Mouse (Mus musculus): ENCODE data around the gene Hps3. TPM values are rescaled to one million over a fixed set of nuclear protein-coding genes. Genes with fewer than 3 reads are reported as not detected.
"Not testable (repeated sequence)": the region's sequence is repeated elsewhere in the genome, so short reads cannot be mapped to it uniquely, and the experiment has no call there.

Gene Hps3
- polyA plus RNA-seq, 1 experiment, result 3.5 TPM

DNA sequence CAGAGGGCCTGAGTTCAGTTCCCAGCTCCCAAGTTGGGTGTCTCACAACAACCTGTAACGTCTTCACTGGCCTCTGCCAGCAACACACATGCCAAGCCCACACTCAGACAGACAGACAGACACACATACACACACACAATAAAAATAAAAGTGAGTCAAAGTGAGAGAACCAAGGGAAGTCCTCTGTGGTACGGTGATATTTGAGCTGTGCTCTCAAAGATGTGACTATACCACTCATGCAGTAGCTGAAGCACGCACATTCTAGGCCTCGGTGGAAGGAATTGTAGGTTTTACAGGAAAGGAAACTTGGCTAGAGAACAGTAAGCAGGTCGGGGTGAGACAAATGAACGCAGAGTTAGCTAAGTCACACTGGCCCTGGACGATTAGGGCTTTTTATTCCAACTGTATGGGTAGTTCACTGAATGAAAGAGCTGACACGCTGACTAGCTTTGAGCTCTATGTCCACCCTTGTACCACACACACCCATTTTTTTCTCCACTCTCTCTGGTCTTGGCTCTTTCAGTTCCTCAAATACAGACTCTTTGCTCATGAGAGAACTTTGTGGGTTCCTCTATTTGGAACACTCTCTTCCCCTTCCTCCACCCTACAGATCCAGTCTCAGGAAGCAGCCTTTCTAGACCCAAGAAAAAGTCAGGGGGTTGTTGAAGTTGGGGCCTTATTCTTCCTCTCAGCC is 8.0 kb downstream of the Hps3 start:
- peaks cover 67% of the 10 kb centered on the region for H3K36me3 ChIP-seq (ENCODE audit: control insufficient read depth, insufficient read depth)
- H3K4me3 ChIP-seq (ENCODE audit: insufficient read depth, poor library complexity, severe bottlenecking), result no peak overlapping the region
- no peak overlapping the region for H3ac ChIP-seq (ENCODE audit: control insufficient read depth, insufficient read length, low read depth)
- H3K79me3 ChIP-seq (ENCODE audit: low read depth), result peaks cover 4% of the 10 kb centered on the region
- H3K27me3 ChIP-seq (ENCODE audit: control insufficient read depth, insufficient read depth, insufficient read length), result no peaks in the 10 kb centered on the region
- no peak for TF ChIP-seq MYOD1 (IDR thresholded peaks at IDR 0.05; ENCODE audit: control insufficient read depth, insufficient read length, low read depth)
- no peak for TF ChIP-seq MYOG (IDR thresholded peaks at IDR 0.05; ENCODE audit: control insufficient read depth, extremely low read depth, insufficient read length)
- TF ChIP-seq USF1 (IDR thresholded peaks at IDR 0.05; ENCODE audit: low read depth), result no peak
- no peak for TF ChIP-seq FOSL1 (IDR thresholded peaks at IDR 0.05; ENCODE audit: insufficient read depth, low read length, poor library complexity, severe bottlenecking)
- TF ChIP-seq MAX (IDR thresholded peaks at IDR 0.05), result no peak
- TF ChIP-seq CTCF (IDR thresholded peaks at IDR 0.05; ENCODE audit: control insufficient read depth, insufficient read depth, insufficient read length), result no peak
- no peak for TF ChIP-seq CEBPB (IDR thresholded peaks at IDR 0.05; ENCODE audit: low read depth)
- no peaks in the 10 kb centered on the region for H3K79me2 ChIP-seq (ENCODE audit: control insufficient read depth, insufficient read depth)

GRCm38 (mm10) chr3:20026481-20026880 is 8.6 kb downstream of the Hps3 start:
- Histone ChIP-seq H3ac (ENCODE audit: control insufficient read depth, insufficient read length, low read depth) (no peak overlapping the region), H3K4me3 (ENCODE audit: insufficient read depth, poor library complexity, severe bottlenecking) (no peak overlapping the region), H3K36me3 (ENCODE audit: control insufficient read depth, insufficient read depth) (peaks cover 70% of the 10 kb centered on the region), H3K27me3 (ENCODE audit: control insufficient read depth, insufficient read depth, insufficient read length) (no peaks in the 10 kb centered on the region), H3K79me3 (ENCODE audit: low read depth) (peaks cover 4% of the 10 kb centered on the region), H3K79me2 (ENCODE audit: control insufficient read depth, insufficient read depth) (no peaks in the 10 kb centered on the region)
- TF ChIP-seq MYOD1 (IDR thresholded peaks at IDR 0.05; ENCODE audit: control insufficient read depth, insufficient read length, low read depth), result no peak
- no peak for TF ChIP-seq FOSL1 (IDR thresholded peaks at IDR 0.05; ENCODE audit: insufficient read depth, low read length, poor library complexity, severe bottlenecking)
- no peak for TF ChIP-seq MAX (IDR thresholded peaks at IDR 0.05)
- no peak for TF ChIP-seq MYOG (IDR thresholded peaks at IDR 0.05; ENCODE audit: control insufficient read depth, extremely low read depth, insufficient read length)
- no peak for TF ChIP-seq CEBPB (IDR thresholded peaks at IDR 0.05; ENCODE audit: low read depth)
- no peak for TF ChIP-seq CTCF (IDR thresholded peaks at IDR 0.05; ENCODE audit: control insufficient read depth, insufficient read depth, insufficient read length)
- no peak for TF ChIP-seq USF1 (IDR thresholded peaks at IDR 0.05; ENCODE audit: low read depth)

DNA sequence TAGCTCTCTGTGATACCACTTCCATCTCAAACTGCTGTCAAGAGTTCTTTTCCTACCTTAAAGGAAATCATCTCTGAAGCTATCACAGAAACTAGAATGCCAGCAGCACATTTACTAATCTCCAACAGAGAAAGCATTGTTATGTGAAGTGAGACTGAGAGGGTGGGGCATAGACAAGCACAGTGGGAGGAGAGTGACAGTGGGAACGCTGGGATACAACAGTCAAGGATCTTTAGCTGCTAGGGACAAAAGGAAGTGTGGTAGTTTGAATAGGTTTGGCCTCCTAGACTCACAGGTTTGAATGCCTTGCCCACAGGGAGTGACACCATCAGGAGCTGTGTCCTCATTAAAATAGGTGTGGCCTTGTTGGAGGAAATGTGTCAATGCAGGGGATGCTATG is 11.3 kb downstream of the Hps3 start:
- Histone ChIP-seq H3K79me3 (ENCODE audit: low read depth) (no peaks in the 10 kb centered on the region), H3ac (ENCODE audit: control insufficient read depth, insufficient read length, low read depth) (no peak overlapping the region), H3K4me3 (ENCODE audit: insufficient read depth, poor library complexity, severe bottlenecking) (no peak overlapping the region), H3K27me3 (ENCODE audit: control insufficient read depth, insufficient read depth, insufficient read length) (no peaks in the 10 kb centered on the region), H3K79me2 (ENCODE audit: control insufficient read depth, insufficient read depth) (no peaks in the 10 kb centered on the region), H3K36me3 (ENCODE audit: control insufficient read depth, insufficient read depth) (peaks cover 78% of the 10 kb centered on the region)
- no peak for TF ChIP-seq CEBPB (IDR thresholded peaks at IDR 0.05; ENCODE audit: low read depth)

GRCm38 (mm10) chr3:20018076-20018475 is 17.0 kb downstream of the Hps3 start:
- no peaks in the 10 kb centered on the region for H3K79me3 ChIP-seq (ENCODE audit: low read depth)
- TF ChIP-seq MYOG (IDR thresholded peaks at IDR 0.05; ENCODE audit: control insufficient read depth, extremely low read depth, insufficient read length) (no peak), MYOD1 (IDR thresholded peaks at IDR 0.05; ENCODE audit: control insufficient read depth, insufficient read length, low read depth) (no peak), MAX (IDR thresholded peaks at IDR 0.05) (no peak), USF1 (IDR thresholded peaks at IDR 0.05; ENCODE audit: low read depth) (no peak), CTCF (IDR thresholded peaks at IDR 0.05; ENCODE audit: control insufficient read depth, insufficient read depth, insufficient read length) (no peak), CEBPB (IDR thresholded peaks at IDR 0.05; ENCODE audit: low read depth) (no peak), FOSL1 (IDR thresholded peaks at IDR 0.05; ENCODE audit: insufficient read depth, low read length, poor library complexity, severe bottlenecking) (no peak)
- H3K79me2 ChIP-seq (ENCODE audit: control insufficient read depth, insufficient read depth), result no peaks in the 10 kb centered on the region
- no peaks in the 10 kb centered on the region for H3K27me3 ChIP-seq (ENCODE audit: control insufficient read depth, insufficient read depth, insufficient read length)
- peaks cover 85% of the 10 kb centered on the region for H3K36me3 ChIP-seq (ENCODE audit: control insufficient read depth, insufficient read depth)
- no peak overlapping the region for H3ac ChIP-seq (ENCODE audit: control insufficient read depth, insufficient read length, low read depth)
- no peak overlapping the region for H3K4me3 ChIP-seq (ENCODE audit: insufficient read depth, poor library complexity, severe bottlenecking)

DNA sequence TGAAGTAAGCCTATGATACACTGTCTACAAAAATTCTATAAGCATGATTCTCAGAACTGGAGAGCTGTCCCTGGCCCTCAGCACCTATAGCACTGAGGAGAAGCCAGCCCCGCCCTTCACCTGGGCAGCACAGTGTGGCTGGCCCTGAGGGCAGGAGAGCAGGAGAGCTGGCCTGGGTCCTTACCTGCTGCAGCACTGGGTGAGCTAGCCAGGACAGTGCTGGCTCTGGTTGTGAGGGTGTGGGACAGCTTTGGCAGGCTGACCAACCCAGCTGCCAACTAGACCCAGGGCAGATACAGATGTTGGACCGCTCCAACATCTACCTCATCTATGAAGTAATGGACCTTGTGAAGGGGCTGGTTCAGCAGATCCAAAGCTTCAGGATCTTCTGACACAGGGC is 20.7 kb downstream of the Hps3 start:
- no peak for TF ChIP-seq MAX (IDR thresholded peaks at IDR 0.05)
- no peak for TF ChIP-seq CEBPB (IDR thresholded peaks at IDR 0.05; ENCODE audit: low read depth)
- no peak for TF ChIP-seq FOSL1 (IDR thresholded peaks at IDR 0.05; ENCODE audit: insufficient read depth, low read length, poor library complexity, severe bottlenecking)
- no peak for TF ChIP-seq CTCF (IDR thresholded peaks at IDR 0.05; ENCODE audit: control insufficient read depth, insufficient read depth, insufficient read length)
- TF ChIP-seq USF1 (IDR thresholded peaks at IDR 0.05; ENCODE audit: low read depth), result no peak
- TF ChIP-seq MYOD1 (IDR thresholded peaks at IDR 0.05; ENCODE audit: control insufficient read depth, insufficient read length, low read depth), result no peak
- TF ChIP-seq MYOG (IDR thresholded peaks at IDR 0.05; ENCODE audit: control insufficient read depth, extremely low read depth, insufficient read length), result no peak
- Histone ChIP-seq H3K79me3 (ENCODE audit: low read depth) (no peaks in the 10 kb centered on the region), H3ac (ENCODE audit: control insufficient read depth, insufficient read length, low read depth) (no peak overlapping the region), H3K36me3 (ENCODE audit: control insufficient read depth, insufficient read depth) (peaks cover 79% of the 10 kb centered on the region), H3K79me2 (ENCODE audit: control insufficient read depth, insufficient read depth) (no peaks in the 10 kb centered on the region), H3K4me3 (ENCODE audit: insufficient read depth, poor library complexity, severe bottlenecking) (no peak overlapping the region), H3K27me3 (ENCODE audit: control insufficient read depth, insufficient read depth, insufficient read length) (no peaks in the 10 kb centered on the region)

GRCm38 (mm10) chr3:20010905-20011304 is 24.2 kb downstream of the Hps3 start:
- H3ac ChIP-seq (ENCODE audit: control insufficient read depth, insufficient read length, low read depth); H3K27me3 ChIP-seq (ENCODE audit: control insufficient read depth, insufficient read depth, insufficient read length); H3K79me2 ChIP-seq (ENCODE audit: control insufficient read depth, insufficient read depth); H3K4me3 ChIP-seq (ENCODE audit: insufficient read depth, poor library complexity, severe bottlenecking); H3K79me3 ChIP-seq (ENCODE audit: low read depth): not testable (repeated sequence)
- H3K36me3 ChIP-seq (ENCODE audit: control insufficient read depth, insufficient read depth), result peaks cover 57% of the 10 kb centered on the region

All from C2C12 (cell line).